Mouse (Mus musculus) kidney, adult 2 months (tissue): ENCODE measurements around the gene Kif1b.

ENCODE experiments used
- CTCF ChIP-seq: fragments of 200-500 bp; conservative IDR thresholded peaks from 2 replicates; pipeline ENCODE4 v1.5.1; 2011; ENCODE audit warnings: low read depth, mild to moderate bottlenecking, control low read depth, low read length, moderate library complexity, mixed read lengths; ENCODE audit not compliant: insufficient read depth, insufficient read length
- POLR2A ChIP-seq: fragments of 200-500 bp; IDR thresholded peaks from one replicate; pipeline ENCODE4 v1.6.1; 2011; ENCODE audit warnings: low read depth, low read length, control low read depth

- no peak for TF ChIP-seq CTCF
- TF ChIP-seq POLR2A, result no peak
Measured at GRCm38 (mm10) chr4:149304466-149304865, 3.0 kb downstream of the Kif1b start.
